Mouse (Mus musculus) liver, embryonic 15.5 days (tissue): Measurements from ENCODE around the gene Rasl11a. TPM values are rescaled to one million over a fixed set of nuclear protein-coding genes. Genes with fewer than 3 reads are reported as not detected.

Experiments used
- ATAC-seq: fragments of 200-750 bp; cut with Nextera tagmentation; 2 replicates; pipeline ENCODE4 v1.8.0; 2017; ENCODE audit warnings: moderate number of reproducible peaks, mild to moderate bottlenecking, moderate library complexity; ENCODE audit not compliant: insufficient read depth
- H3K27ac ChIP-seq: fragments of 300-500 bp; sonication (generic); replicated peaks from 2 replicates; pipeline ENCODE4 v1.5.1; 2015; ENCODE audit warnings: mild to moderate bottlenecking, inconsistent platforms
- H3K27me3 ChIP-seq: fragments of 300-500 bp; sonication (generic); 2 replicates; pipeline ENCODE4 v1.6.1; 2015; ENCODE audit warnings: mild to moderate bottlenecking, inconsistent platforms
- H3K36me3 ChIP-seq: fragments of 300-500 bp; sonication (generic); replicated peaks from 2 replicates; pipeline ENCODE4 v1.6.1; 2015; ENCODE audit warnings: moderate library complexity, mild to moderate bottlenecking, inconsistent platforms
- H3K4me1 ChIP-seq: fragments of 300-500 bp; sonication (generic); replicated peaks from 2 replicates; pipeline ENCODE4 v1.6.1; 2015; ENCODE audit warnings: inconsistent platforms
- H3K4me2 ChIP-seq: fragments of 300-500 bp; sonication (generic); 2 replicates; pipeline ENCODE4 v1.6.1; 2015; ENCODE audit warnings: moderate library complexity, mild to moderate bottlenecking, inconsistent platforms
- H3K4me3 ChIP-seq: fragments of 300-500 bp; sonication (generic); replicated peaks from 2 replicates; pipeline ENCODE4 v1.5.1; 2015; ENCODE audit warnings: mild to moderate bottlenecking, inconsistent platforms
- H3K9ac ChIP-seq: fragments of 300-500 bp; sonication (generic); 2 replicates; pipeline ENCODE4 v1.6.1; 2015; ENCODE audit warnings: moderate library complexity, mild to moderate bottlenecking, inconsistent platforms
- H3K9me3 ChIP-seq: fragments of 300-500 bp; sonication (generic); replicated peaks from 2 replicates; pipeline ENCODE4 v1.6.1; 2016; ENCODE audit warnings: inconsistent platforms
- WGBS: fragments of 180-500 bp; shearing (Covaris S2); methylation state at CpG from one replicate; pipeline ENCODE4 v1.1.7; 2015; ENCODE audit warnings: mixed read lengths; ENCODE audit not compliant: insufficient replicate concordance; 5-methylcytosine and 5-hydroxymethylcytosine counted together
- polyA plus RNA-seq: library from polyadenylated mRNA; unstranded; fragments of >200 nt; fragmentation: Nextera tagmentation; extraction: Ambion mirVana; gene quantifications from 2 replicates; pipeline ENCODE4 v1.2.1, GENCODE M21; 2015

Rasl11a gene
- polyA plus RNA-seq, 1 experiment from 2014 or later = 1.8 TPM

- no peaks in the 10 kb centered on the region for H3K9me3 ChIP-seq
- 13% methylated on average over 8 of the region's 8 CpGs for WGBS
- H3K27ac ChIP-seq = peak overlapping the region; percentile 59; the same call in 1 of the 2 replicates
- H3K4me3 ChIP-seq = peak overlapping the region; percentile 32
- peaks cover 41% of the 10 kb centered on the region for H3K4me1 ChIP-seq
- 0 out of 2 replicates have a peak overlapping the region, but pooled peaks have one; percentile 4 for H3K9ac ChIP-seq
- peak overlapping the region; percentile 57 for H3K4me2 ChIP-seq
- ATAC-seq = 0 out of 2 replicates have a peak, but pooled peaks have one; percentile 8
- no peaks in the 10 kb centered on the region for H3K27me3 ChIP-seq
- peaks cover 6% of the 10 kb centered on the region for H3K36me3 ChIP-seq
Measured at GRCm38 (mm10) chr5:146829528-146829927, 15.3 kb upstream of the Rasl11a start.

- ATAC-seq = peak; percentile 5
- Histone ChIP-seq H3K27me3 (no peaks in the 10 kb centered on the region), H3K36me3 (peaks cover 35% of the 10 kb centered on the region), H3K9ac (peak overlapping the region; percentile 83), H3K4me1 (peaks cover 52% of the 10 kb centered on the region), H3K4me2 (peak overlapping the region; percentile 87), H3K4me3 (peak overlapping the region; percentile 80), H3K9me3 (no peaks in the 10 kb centered on the region), H3K27ac (peak overlapping the region; percentile 93)
- WGBS = 49% methylated on average over 7 of the region's 7 CpGs
Measured at GRCm38 (mm10) chr5:146832435-146832768, 12.5 kb upstream of the Rasl11a start.

DNA sequence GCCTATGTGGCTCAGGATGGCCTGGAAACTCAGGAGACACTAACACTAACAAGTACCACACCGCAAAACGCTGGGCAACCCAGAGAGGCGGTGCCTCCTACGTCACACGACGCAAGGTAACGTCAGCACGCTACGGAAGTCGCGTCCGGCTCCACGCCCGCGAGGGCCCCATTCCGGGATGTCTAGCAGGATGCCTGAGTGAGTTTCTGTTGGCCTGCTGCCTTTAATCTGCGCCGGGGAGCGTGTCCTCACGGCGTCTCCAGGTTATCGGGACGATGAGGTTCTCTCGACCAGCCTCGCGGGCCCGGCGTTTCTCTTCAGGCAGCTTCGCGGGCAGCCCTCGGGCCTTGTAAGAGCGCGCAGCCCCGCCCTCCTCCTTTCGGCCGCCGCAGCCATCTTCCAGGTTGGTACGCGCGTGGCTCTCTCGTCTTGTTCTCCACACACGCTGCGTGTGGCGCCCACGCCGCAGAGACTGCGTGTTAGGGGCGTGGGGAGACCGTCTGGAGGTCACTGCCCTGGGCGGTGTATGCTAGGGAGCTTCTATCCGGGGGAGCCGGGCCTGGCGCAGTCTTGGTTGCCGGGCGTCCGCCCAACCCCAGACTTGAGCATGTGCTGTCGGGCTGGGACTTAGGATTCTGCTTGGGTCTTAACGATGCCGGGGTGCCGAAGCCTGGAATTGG is 12.0 kb upstream of the Rasl11a start, which contains the start of gene Rpl21:
Gene Rpl21 (plus strand): TSS at position 122 of the 680 bp plus-strand sequence.
- ATAC-seq = peak; percentile 97
- under 1% methylated on average over 60 of the region's 60 CpGs for WGBS
- peak within 1 kb of the TSS; percentile 93 for H3K27ac ChIP-seq
- H3K36me3 ChIP-seq = peaks cover 40% of the 10 kb centered on the region
- H3K27me3 ChIP-seq = no peaks in the 10 kb centered on the region
- H3K4me3 ChIP-seq = peak within 1 kb of the TSS; percentile 80
- peaks cover 52% of the 10 kb centered on the region for H3K4me1 ChIP-seq
- peak within 1 kb of the TSS; percentile 87 for H3K4me2 ChIP-seq
- no peaks in the 10 kb centered on the region for H3K9me3 ChIP-seq
- H3K9ac ChIP-seq = peak within 1 kb of the TSS; percentile 83

- WGBS = 4% methylated on average over 8 of the region's 8 CpGs
- Histone ChIP-seq H3K27ac (peak overlapping the region; percentile 93), H3K4me1 (peaks cover 52% of the 10 kb centered on the region)
Measured at GRCm38 (mm10) chr5:146833673-146834201, 11.1 kb upstream of the Rasl11a start.

GRCm38 (mm10) chr5:146834959-146835358 is 9.9 kb upstream of the Rasl11a start:
- H3K9ac ChIP-seq = peak overlapping the region; percentile 83; the same call in 1 of the 2 replicates
- H3K9me3 ChIP-seq = no peaks in the 10 kb centered on the region
- 36% methylated on average over 8 of the region's 8 CpGs for WGBS
- ATAC-seq = no peak
- H3K27me3 ChIP-seq = no peaks in the 10 kb centered on the region
- H3K4me1 ChIP-seq = peaks cover 44% of the 10 kb centered on the region
- peaks cover 47% of the 10 kb centered on the region for H3K36me3 ChIP-seq
- H3K27ac ChIP-seq = peak overlapping the region; percentile 93; the same call in 1 of the 2 replicates
- H3K4me2 ChIP-seq = peak overlapping the region; percentile 87
- H3K4me3 ChIP-seq = peak overlapping the region; percentile 80; the same call in 1 of the 2 replicates

More at GRCm38 (mm10) chr5:146833673-146834201, 11.1 kb upstream of the Rasl11a start:
- H3K36me3 ChIP-seq = peaks cover 47% of the 10 kb centered on the region
- H3K27me3 ChIP-seq = no peaks in the 10 kb centered on the region
- no peak for ATAC-seq
- peak overlapping the region; percentile 80 for H3K4me3 ChIP-seq
- H3K9me3 ChIP-seq = no peaks in the 10 kb centered on the region
- H3K4me2 ChIP-seq = peak overlapping the region; percentile 87
- H3K9ac ChIP-seq = peak overlapping the region; percentile 83

- no peak for ATAC-seq
- Histone ChIP-seq H3K9me3 (no peaks in the 10 kb centered on the region), H3K36me3 (peaks cover 47% of the 10 kb centered on the region), H3K9ac (no peak overlapping the region), H3K4me1 (peaks cover 34% of the 10 kb centered on the region), H3K4me3 (no peak overlapping the region), H3K27ac (no peak overlapping the region), H3K4me2 (no peak overlapping the region), H3K27me3 (peaks cover 5% of the 10 kb centered on the region; the same call in 1 of the 2 replicates)
- 69% methylated on average over 7 of the region's 7 CpGs for WGBS
Measured at GRCm38 (mm10) chr5:146837967-146838720, 6.7 kb upstream of the Rasl11a start.

DNA sequence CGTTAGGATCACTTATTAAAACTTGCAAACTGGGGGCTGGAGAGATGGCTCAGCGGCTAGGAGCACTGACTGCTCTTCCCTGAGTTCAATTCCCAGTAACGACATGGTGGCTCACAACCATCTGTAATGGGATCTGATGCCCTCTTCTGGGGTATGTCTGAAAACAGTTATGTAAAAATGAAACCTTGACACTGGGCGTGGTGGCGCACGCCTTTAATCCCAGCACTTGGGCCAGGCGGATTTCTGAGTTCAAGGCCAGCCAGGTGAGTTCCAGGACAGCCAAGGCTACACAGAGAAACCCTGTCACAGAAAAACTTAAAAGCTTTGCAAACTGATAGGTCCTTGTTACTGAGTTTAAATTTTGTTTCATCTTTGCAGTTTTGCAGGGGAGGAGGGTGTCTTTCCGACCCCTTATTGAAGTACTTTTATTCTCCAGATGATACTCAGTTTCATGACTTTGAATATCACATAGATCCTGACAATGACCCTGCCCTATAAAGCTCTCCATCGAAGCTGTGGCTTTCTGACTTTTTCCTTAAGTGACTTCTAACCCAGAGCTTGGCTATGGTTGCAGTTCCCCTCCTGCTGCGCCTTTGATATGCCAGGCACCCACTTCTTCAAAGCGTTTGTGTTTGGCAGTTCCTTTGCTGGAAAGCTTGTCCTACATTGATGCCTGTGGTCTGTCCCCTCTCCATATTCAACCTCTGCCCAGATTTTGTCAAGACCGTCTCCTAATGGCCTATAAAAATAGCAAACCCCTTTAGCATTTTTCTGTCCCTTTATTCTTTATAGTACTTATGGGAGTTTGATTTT is 5.8 kb upstream of the Rasl11a start:
- ATAC-seq = no peak
- H3K4me2 ChIP-seq = no peak overlapping the region
- H3K9ac ChIP-seq = no peak overlapping the region
- WGBS = 48% methylated on average over 12 of the region's 12 CpGs
- peaks cover 46% of the 10 kb centered on the region for H3K36me3 ChIP-seq
- no peaks in the 10 kb centered on the region for H3K9me3 ChIP-seq
- H3K4me3 ChIP-seq = no peak overlapping the region
- H3K27me3 ChIP-seq = peaks cover 14% of the 10 kb centered on the region
- H3K4me1 ChIP-seq = peaks cover 28% of the 10 kb centered on the region
- no peak overlapping the region for H3K27ac ChIP-seq

DNA sequence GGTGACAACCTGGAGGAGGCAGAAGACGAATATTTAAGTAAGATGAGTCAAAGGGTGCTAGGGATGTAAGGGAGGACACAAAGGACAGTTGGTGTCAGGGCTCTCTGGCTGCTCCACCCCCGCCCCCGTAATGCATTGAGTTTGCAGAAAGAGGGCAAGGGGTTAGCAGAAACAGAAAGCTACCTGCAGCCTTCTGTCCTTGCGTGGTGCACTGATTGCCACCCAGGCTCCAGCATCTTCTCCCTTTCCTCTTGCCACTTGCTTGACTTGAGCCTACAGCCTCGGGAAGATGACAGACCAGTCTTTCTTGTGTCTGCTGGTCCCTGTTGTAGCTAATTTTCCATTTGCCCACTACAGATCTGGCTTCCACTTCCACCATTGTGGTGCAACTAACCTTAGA is 5.1 kb upstream of the Rasl11a start:
- no peak overlapping the region for H3K27ac ChIP-seq
- 48% methylated on average over 5 of the region's 5 CpGs for WGBS

DNA sequence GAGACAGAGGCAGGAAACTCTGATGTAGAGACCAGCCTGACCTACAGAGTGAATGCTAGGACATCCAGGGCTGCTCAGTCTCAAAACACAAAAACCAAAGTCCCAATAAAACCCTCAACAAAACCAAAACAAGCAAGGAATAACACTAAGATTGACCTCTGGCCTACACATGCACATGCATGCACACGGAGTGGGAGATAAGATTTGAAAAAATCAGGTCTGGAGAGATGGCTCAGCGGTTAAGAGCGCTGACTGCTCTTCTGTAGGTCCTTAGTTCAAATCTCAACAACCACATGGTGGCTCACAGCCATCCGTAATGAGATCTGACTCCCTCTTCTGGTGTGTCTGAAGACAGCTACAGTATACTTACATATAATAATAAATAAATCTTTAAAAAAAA is 4.4 kb upstream of the Rasl11a start:
- Histone ChIP-seq H3K4me3 (no peak overlapping the region), H3K9me3 (no peaks in the 10 kb centered on the region), H3K36me3 (peaks cover 33% of the 10 kb centered on the region), H3K27ac (no peak overlapping the region), H3K9ac (no peak overlapping the region), H3K4me1 (peaks cover 24% of the 10 kb centered on the region), H3K4me2 (no peak overlapping the region), H3K27me3 (peaks cover 27% of the 10 kb centered on the region)
- no peak for ATAC-seq
- 46% methylated on average over 4 of the region's 4 CpGs for WGBS

More for the DNA sequence above, 5.1 kb upstream of the Rasl11a start:
- H3K27me3 ChIP-seq = peaks cover 21% of the 10 kb centered on the region
- H3K9ac ChIP-seq = no peak overlapping the region
- H3K4me3 ChIP-seq = no peak overlapping the region
- H3K4me1 ChIP-seq = peaks cover 24% of the 10 kb centered on the region
- H3K36me3 ChIP-seq = peaks cover 39% of the 10 kb centered on the region
- no peak for ATAC-seq
- no peak overlapping the region for H3K4me2 ChIP-seq
- no peaks in the 10 kb centered on the region for H3K9me3 ChIP-seq

GRCm38 (mm10) chr5:146841301-146841700 is 3.6 kb upstream of the Rasl11a start:
- no peak overlapping the region for H3K4me2 ChIP-seq
- no peak overlapping the region for H3K9ac ChIP-seq
- H3K9me3 ChIP-seq = no peaks in the 10 kb centered on the region
- H3K36me3 ChIP-seq = peaks cover 24% of the 10 kb centered on the region
- WGBS = 68% methylated on average over 5 of the region's 5 CpGs
- H3K4me1 ChIP-seq = peaks cover 24% of the 10 kb centered on the region
- peaks cover 36% of the 10 kb centered on the region for H3K27me3 ChIP-seq
- H3K4me3 ChIP-seq = no peak overlapping the region
- H3K27ac ChIP-seq = no peak overlapping the region
- ATAC-seq = no peak
